Mouse (Mus musculus) liver, embryonic 14.5 days (tissue): ENCODE data around the gene Tet3. TPM values are rescaled to one million over a fixed set of nuclear protein-coding genes. Genes with fewer than 3 reads are reported as not detected.

Source experiments
- ATAC-seq: fragments of 200-750 bp; cut with Nextera tagmentation; 2 replicates; pipeline ENCODE4 v1.8.0; 2017; ENCODE audit warnings: moderate number of reproducible peaks, mild to moderate bottlenecking, moderate library complexity; ENCODE audit not compliant: insufficient read depth
- DNase-seq, 3 experiments: peaks; one replicate each; pipeline ENCODE4 v3.0.0-alpha.2; 2012 to 2013; ENCODE audit warnings: low read depth in 3 of 3, low spot score in 3 of 3
- H3K27ac ChIP-seq: fragments of 300-500 bp; sonication (generic); 2 replicates; pipeline ENCODE4 v1.5.1; 2014; ENCODE audit warnings: moderate library complexity, mild to moderate bottlenecking, control low read depth, inconsistent platforms
- H3K27me3 ChIP-seq: fragments of 300-500 bp; sonication (generic); 2 replicates; pipeline ENCODE4 v1.6.1; 2014; ENCODE audit warnings: mild to moderate bottlenecking, low read length, moderate library complexity; ENCODE audit not compliant: control insufficient read depth, insufficient read depth
- H3K36me3 ChIP-seq: fragments of 300-500 bp; sonication (generic); replicated peaks from 2 replicates; pipeline ENCODE4 v1.6.1; 2014; ENCODE audit warnings: low read depth; ENCODE audit not compliant: control insufficient read depth, insufficient read depth
- H3K4me1 ChIP-seq, 2 experiments: fragments of 200-500 bp in 1 of 2; fragments of 300-500 bp in 1 of 2; sonication (generic) in 1 of 2; replicated peaks; 2 replicates each; pipeline ENCODE4 v1.6.1; 2012 to 2014; ENCODE audit warnings: antibody characterized with exemption in 1 of 2, inconsistent platforms in 1 of 2, low read length in 1 of 2; ENCODE audit not compliant: control insufficient read depth in 2 of 2, insufficient read depth in 2 of 2
- H3K4me2 ChIP-seq: fragments of 300-500 bp; sonication (generic); 2 replicates; pipeline ENCODE4 v1.6.1; 2014; ENCODE audit warnings: low read depth, mild to moderate bottlenecking, control low read depth, moderate library complexity
- H3K4me3 ChIP-seq, 2 experiments: fragments of 200-500 bp in 1 of 2; fragments of 300-500 bp in 1 of 2; sonication (generic) in 1 of 2; 2 replicates each; pipeline ENCODE4 v1.5.1; 2012 to 2014; ENCODE audit warnings: low read depth in 2 of 2, low read length in 2 of 2, mild to moderate bottlenecking in 2 of 2, control low read depth in 1 of 2, inconsistent platforms in 1 of 2, moderate library complexity in 1 of 2; ENCODE audit not compliant: insufficient read depth in 1 of 2
- H3K9ac ChIP-seq: fragments of 300-500 bp; sonication (generic); replicated peaks from 2 replicates; pipeline ENCODE4 v1.6.1; 2014; ENCODE audit warnings: mild to moderate bottlenecking, control low read depth, moderate library complexity
- H3K9me3 ChIP-seq: fragments of 300-500 bp; sonication (generic); 2 replicates; pipeline ENCODE4 v1.6.1; 2016; ENCODE audit warnings: low read length, mixed read lengths; ENCODE audit not compliant: control insufficient read depth
- CTCF ChIP-seq: IDR thresholded peaks from 2 replicates; pipeline ENCODE4 v1.5.1; 2016; ENCODE audit warnings: antibody characterized with exemption, low read depth, control low read depth
- EP300 ChIP-seq: IDR thresholded peaks from 2 replicates; pipeline ENCODE4 v1.6.1; 2016; ENCODE audit warnings: antibody characterized with exemption, low read depth
- WGBS: fragments of 180-500 bp; shearing (Covaris S2); extraction: QIAGEN DNeasy Blood & Tissue Kit; methylation state at CpG from one replicate; pipeline ENCODE4 v1.1.7; 2014; ENCODE audit not compliant: insufficient replicate concordance; 5-methylcytosine and 5-hydroxymethylcytosine counted together
- polyA plus RNA-seq, 2 experiments: library from polyadenylated mRNA; depleted of rRNA in 1 of 2; stranded (reverse) in 1 of 2; unstranded in 1 of 2; fragments of >200 nt; fragmentation: Nextera tagmentation in 1 of 2; extraction: Ambion mirVana in 1 of 2; gene quantifications; 2 replicates each; pipeline versions ENCODE4 v1.2.1 to v1.2.3; 2012 to 2014

The Tet3 gene
- polyA plus RNA-seq, 2 experiments, result 3.1 to 7.7 TPM

- H3K27ac ChIP-seq, result no peak overlapping the region
- no peak for DNase-seq
- no peak for TF ChIP-seq CTCF
- no peak for TF ChIP-seq EP300
- peaks cover 0 to 9% of the 10 kb centered on the region in 2 experiments; a peak in 2 of 4 replicates for H3K4me1 ChIP-seq
- no peaks in the 10 kb centered on the region for H3K27me3 ChIP-seq
- H3K4me2 ChIP-seq, result no peak overlapping the region
- 81% methylated on average over 7 of the region's 7 CpGs for WGBS
- H3K4me3 ChIP-seq, result no peak overlapping the region
- H3K9ac ChIP-seq, result no peak overlapping the region
- no peak for ATAC-seq
- H3K36me3 ChIP-seq, result peaks cover 2% of the 10 kb centered on the region; the same call in 1 of the 2 replicates
- no peaks in the 10 kb centered on the region for H3K9me3 ChIP-seq
Observed at GRCm38 (mm10) chr6:83483776-83484175, 24.9 kb upstream of the Tet3 start.

- Histone ChIP-seq H3K27me3 (no peaks in the 10 kb centered on the region), H3K27ac (no peak overlapping the region), H3K9me3 (no peaks in the 10 kb centered on the region), H3K4me2 (no peak overlapping the region), H3K4me1 (peaks cover 0 to 9% of the 10 kb centered on the region in 2 experiments; a peak in 2 of 4 replicates), H3K4me3 (no peak overlapping the region), H3K9ac (no peak overlapping the region), H3K36me3 (no peaks in the 10 kb centered on the region; the same call in 1 of the 2 replicates)
- WGBS, result 34% methylated on average over 10 of the region's 10 CpGs
- no peak for TF ChIP-seq EP300
- TF ChIP-seq CTCF, result no peak
- no peak for ATAC-seq
- DNase-seq, result no peak
Observed at GRCm38 (mm10) chr6:83482418-83483085, 23.7 kb upstream of the Tet3 start.

DNA sequence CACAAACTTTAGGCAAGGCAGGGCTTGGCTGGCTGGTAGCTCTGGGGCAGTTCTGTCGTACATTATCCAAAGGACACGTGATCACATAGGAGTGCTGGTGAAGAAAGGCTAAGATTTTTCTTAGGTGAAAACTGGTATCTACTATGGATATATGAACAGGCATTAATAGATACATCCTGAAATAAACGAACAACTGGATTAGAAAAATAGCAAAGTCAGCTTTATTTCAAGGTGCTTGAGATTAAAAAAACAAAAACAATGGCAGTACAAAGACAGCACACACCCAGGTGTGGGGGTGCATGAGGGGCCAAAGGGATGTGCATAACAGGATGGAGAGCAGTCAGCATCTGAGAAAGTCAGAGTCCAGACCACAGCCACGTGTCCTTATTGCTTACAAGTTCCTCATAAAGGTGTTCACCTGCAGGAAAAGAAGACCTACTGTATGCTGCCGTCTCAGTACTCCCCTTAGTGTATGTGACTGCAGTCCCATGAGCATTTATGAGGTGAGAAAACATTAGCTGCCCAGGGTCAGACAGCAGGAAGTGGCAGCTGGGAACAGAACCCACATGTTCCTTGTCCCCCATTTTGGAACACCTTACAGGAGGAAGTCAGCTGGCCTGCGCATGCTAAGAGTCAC lies 21.3 kb upstream of the Tet3 start:
- H3K27ac ChIP-seq, result no peak overlapping the region
- 66% methylated on average over 6 of the region's 6 CpGs for WGBS
- no peak overlapping the region for H3K4me3 ChIP-seq
- no peaks in the 10 kb centered on the region for H3K9me3 ChIP-seq
- H3K9ac ChIP-seq, result no peak overlapping the region
- H3K4me2 ChIP-seq, result no peak overlapping the region
- ATAC-seq (no peak), DNase-seq (no peak)
- peaks cover 0 to 9% of the 10 kb centered on the region in 2 experiments; a peak in 2 of 4 replicates for H3K4me1 ChIP-seq
- TF ChIP-seq EP300 (no peak), CTCF (no peak)
- no peaks in the 10 kb centered on the region; the same call in 1 of the 2 replicates for H3K36me3 ChIP-seq
- H3K27me3 ChIP-seq, result no peaks in the 10 kb centered on the region

DNA sequence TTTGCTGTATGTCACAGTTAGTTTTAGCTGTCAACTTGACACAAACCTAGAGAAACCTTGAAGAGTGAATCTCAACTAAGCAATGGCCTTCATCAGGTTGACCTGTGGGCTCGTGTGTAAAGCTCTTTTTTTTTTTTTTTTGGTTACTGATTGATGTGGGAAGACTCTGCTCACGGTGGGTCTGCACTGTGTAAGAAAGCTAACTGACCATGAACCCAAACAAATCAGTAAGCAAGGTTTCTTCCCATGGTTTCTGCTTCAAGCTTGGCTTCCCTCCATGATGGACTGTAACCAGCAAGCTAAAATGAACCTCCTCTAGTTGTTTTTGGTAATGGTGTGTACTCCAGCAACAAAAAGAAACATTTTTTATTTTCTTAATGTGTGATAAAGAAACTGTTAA lies 20.3 kb upstream of the Tet3 start:
- no peaks in the 10 kb centered on the region for H3K9me3 ChIP-seq
- peaks cover 0 to 9% of the 10 kb centered on the region in 2 experiments; a peak in 2 of 4 replicates for H3K4me1 ChIP-seq
- 49% methylated on average over 2 of the region's 2 CpGs for WGBS
- no peak overlapping the region for H3K27ac ChIP-seq
- no peak for DNase-seq
- no peaks in the 10 kb centered on the region; the same call in 1 of the 2 replicates for H3K36me3 ChIP-seq
- H3K9ac ChIP-seq, result no peak overlapping the region
- H3K4me2 ChIP-seq, result no peak overlapping the region
- H3K4me3 ChIP-seq, result no peak overlapping the region
- no peak for ATAC-seq
- H3K27me3 ChIP-seq, result no peaks in the 10 kb centered on the region
- TF ChIP-seq CTCF (no peak), EP300 (no peak)

DNA sequence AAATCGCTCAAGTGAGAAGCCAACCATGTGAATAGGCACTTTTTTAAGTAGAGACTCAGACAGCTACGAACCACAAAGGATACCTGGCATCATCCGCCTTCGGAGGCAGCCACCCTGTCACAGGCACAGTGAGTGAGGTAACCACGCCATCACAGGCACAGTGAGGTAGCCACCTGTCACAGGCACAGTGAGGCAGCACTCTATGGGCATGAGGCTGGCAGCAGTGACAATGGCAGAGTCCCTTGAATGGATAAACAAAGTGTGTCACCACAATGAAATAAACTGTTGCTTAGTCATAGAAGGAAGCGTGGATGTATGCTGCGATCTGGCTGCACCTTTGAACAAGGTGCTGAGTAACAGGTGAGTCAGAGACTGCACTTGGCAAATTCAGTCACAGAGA lies 19.7 kb upstream of the Tet3 start:
- ATAC-seq, result no peak
- 81% methylated on average over 7 of the region's 7 CpGs for WGBS
- peaks cover 0 to 9% of the 10 kb centered on the region in 2 experiments; a peak in 2 of 4 replicates for H3K4me1 ChIP-seq
- H3K27me3 ChIP-seq, result no peaks in the 10 kb centered on the region
- H3K9me3 ChIP-seq, result no peaks in the 10 kb centered on the region
- TF ChIP-seq CTCF (no peak), EP300 (no peak)
- H3K27ac ChIP-seq, result no peak overlapping the region
- H3K4me3 ChIP-seq, result no peak overlapping the region
- H3K36me3 ChIP-seq, result no peaks in the 10 kb centered on the region; the same call in 1 of the 2 replicates
- no peak overlapping the region for H3K9ac ChIP-seq
- no peak overlapping the region for H3K4me2 ChIP-seq
- no peak for DNase-seq
